In genomic region chr6:33542712-33543111, GRCm38 (mm10) we compare ENCODE assay signal across 13 mouse cellular contexts.
"Had no signal": no experiment of that assay in that cellular context is flagged by ENCODE, and none has a peak within 500 bp of the region (broad histone marks: within the 10 kb centered on the region; RNA-seq: fewer than 3 reads in every experiment).

No protein-coding gene starts in this region.

- H3K27me3 ChIP-seq: limb, embryonic 12.5 days; liver, embryonic 13.5 days; lung, embryonic 15.5 days; midbrain, embryonic 13.5 days had no signal

- ATAC-seq: liver, postnatal 0 days; midbrain, embryonic 13.5 days had no signal

- H3K9me3 ChIP-seq: limb, embryonic 12.5 days; liver, embryonic 13.5 days; lung, embryonic 15.5 days; midbrain, embryonic 13.5 days had no signal

- DNase-seq: kidney, adult 8-10 months; kidney, postnatal 25 days; liver; liver, embryonic 13.5 days; liver, postnatal 0 days; lung, postnatal 36 days; right cerebral cortex, postnatal 4 days; spleen, adult 18-20 months; thymus, adult 2 months; thymus, postnatal 25 days had no signal

- H3K4me2 ChIP-seq: limb, embryonic 12.5 days; liver, embryonic 13.5 days; lung, embryonic 15.5 days; midbrain, embryonic 13.5 days had no signal

- H3K27ac ChIP-seq: limb, embryonic 12.5 days; liver, embryonic 13.5 days; lung, embryonic 15.5 days; midbrain, embryonic 13.5 days had no signal

- H3K4me1 ChIP-seq: limb, embryonic 12.5 days; liver, embryonic 13.5 days; lung, embryonic 15.5 days; midbrain, embryonic 13.5 days had no signal

- H3K36me3 ChIP-seq: limb, embryonic 12.5 days; liver, embryonic 13.5 days; lung, embryonic 15.5 days; midbrain, embryonic 13.5 days had no signal

- H3K9ac ChIP-seq: limb, embryonic 12.5 days; liver, embryonic 13.5 days; liver, postnatal 0 days; lung, embryonic 15.5 days; midbrain, embryonic 13.5 days had no signal

- H3K4me3 ChIP-seq: limb, embryonic 12.5 days; liver, embryonic 13.5 days; lung, embryonic 15.5 days; midbrain, embryonic 13.5 days had no signal
